Mouse (Mus musculus): ENCODE measurements at regions not wholly inside any gene's neighbourhood (a gene's known extent, or its start where the extent isn't known, plus 50 kb on each side); places are given as distances from the start of the nearest gene placed in this dataset.

DNA sequence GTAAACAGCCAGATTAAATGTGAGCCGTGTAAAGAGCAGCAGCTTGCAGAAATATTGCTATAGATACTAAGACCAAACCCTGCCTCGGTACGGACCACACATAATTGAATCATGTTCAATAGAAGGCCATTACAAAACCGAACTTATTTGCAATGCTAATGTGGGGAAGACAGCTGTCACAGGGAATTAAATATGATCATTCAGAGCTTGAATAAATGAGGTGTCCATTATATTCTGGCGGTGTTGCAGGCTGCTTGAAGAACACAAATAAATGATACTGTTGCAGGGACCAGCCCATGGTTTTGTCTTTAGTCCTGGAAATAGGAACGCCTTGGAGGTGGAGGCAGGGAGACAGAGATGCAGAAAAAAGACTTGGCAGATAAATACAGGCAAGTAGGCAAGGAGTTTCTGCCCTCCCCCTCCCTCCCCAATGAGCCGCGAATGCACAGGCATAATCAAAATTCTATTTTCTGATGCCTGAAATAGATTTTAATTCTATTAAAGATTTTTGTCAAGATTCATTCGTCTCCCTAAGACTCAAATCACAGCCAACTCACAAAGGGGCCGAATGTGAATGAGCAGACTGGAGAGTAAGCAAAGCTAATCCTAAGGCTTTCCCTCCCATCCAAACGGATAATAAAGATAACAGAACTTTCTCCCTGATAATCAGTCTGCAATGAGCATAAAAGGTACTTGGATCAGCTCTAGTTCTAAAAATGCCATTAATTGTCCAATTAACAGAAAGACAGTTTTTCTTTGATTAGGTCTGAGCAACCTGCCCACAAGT lies 147.6 kb downstream of the Brms1l start:
- TF ChIP-seq CTCF (IDR thresholded peaks at IDR 0.05; ENCODE audit: borderline replicate concordance, extremely low read depth, insufficient read depth, insufficient read length) (no peak), POLR2A (IDR thresholded peaks at IDR 0.05; ENCODE audit: borderline replicate concordance, extremely low read depth, insufficient read depth, insufficient read length, poor library complexity, severe bottlenecking) (no peak)
